In genomic region chr16:55893410-55894107, GRCm38 (mm10) we compare ENCODE assay signal across 11 mouse cellular contexts. TPM values are rescaled to one million over a fixed set of nuclear protein-coding genes. Genes with fewer than 3 reads are reported as not detected.
A peak's percentile ranks its signal among the peaks of the same experiment; 100 is the strongest.
DNase-seq lines count a peak whose midpoint lies in the region; ATAC-seq and TF ChIP-seq lines count a peak whose summit lies in the region.
"Had no signal": no experiment of that assay in that cellular context is flagged by ENCODE, and none has a peak within 500 bp of the region (broad histone marks: within the 10 kb centered on the region; RNA-seq: fewer than 3 reads in every experiment).

No protein-coding gene starts in this region.

- intact Hi-C loops in heart, postnatal 36 days (cut with DNase I) = no loop called here

- no peak for ATAC-seq in heart, embryonic 12.5 days (ENCODE audit: insufficient number of reproducible peaks, low FRiP score)
- no peak for ATAC-seq in midbrain, postnatal 0 days (ENCODE audit: low FRiP score)
- ATAC-seq: activated CD4-positive, CD25-positive, alpha-beta regulatory T cell, adult 4 months; inflammation-experienced regulatory T-cells, adult 6 months had no signal

- 29% methylated on average over 8 of the region's 8 CpGs for WGBS in heart, embryonic 12.5 days
- 62% methylated on average over 8 of the region's 8 CpGs for WGBS in spleen, adult 2 months
- WGBS in midbrain, postnatal 0 days = 86% methylated on average over 8 of the region's 8 CpGs

- no peak overlapping the region for H3K4me3 ChIP-seq in heart, embryonic 12.5 days
- H3K4me3 ChIP-seq in spleen, adult 2 months (ENCODE audit: extremely low read depth, insufficient read depth, insufficient read length) = peak overlapping the region; percentile 86; the same call in 1 of the 2 replicates
- H3K4me3 ChIP-seq in midbrain, postnatal 0 days (ENCODE audit: low read depth, low read length) = no peak overlapping the region

- TF ChIP-seq CTCF in spleen, adult 2 months (IDR thresholded peaks at IDR 0.05; ENCODE audit: extremely low read depth, insufficient read depth, insufficient read length, insufficient replicate concordance) = no peak
- no peak for TF ChIP-seq CTCF in midbrain, postnatal 0 days (IDR thresholded peaks at IDR 0.05)

- H3K36me3 ChIP-seq in heart, embryonic 12.5 days = peaks cover 8% of the 10 kb centered on the region
- H3K36me3 ChIP-seq in spleen, adult 2 months (ENCODE audit: control insufficient read depth, insufficient read depth, low read length) = peaks cover 6% of the 10 kb centered on the region
- no peaks in the 10 kb centered on the region for H3K36me3 ChIP-seq in midbrain, postnatal 0 days (ENCODE audit: insufficient read depth, low read length)

- DNase-seq in heart, postnatal 36 days = no peak
- no peak for DNase-seq in spleen, adult 2 months (ENCODE audit: low read depth in 1 of 2, low spot score in 2 of 2)
- no peak for DNase-seq in spleen, adult 18-20 months
- DNase-seq in kidney, postnatal 25 days = peak; percentile 18 to 53
- no peak for DNase-seq in midbrain, postnatal 0 days (ENCODE audit: low spot score)
- no peak for DNase-seq in cerebellum, adult 11 months
- DNase-seq in layer of hippocampus, adult 8-10 months (ENCODE audit: low spot score in 2 of 2) = no peak
- DNase-seq: thymus, adult 2 months had no signal

- peaks cover 26% of the 10 kb centered on the region for H3K4me1 ChIP-seq in heart, embryonic 12.5 days (replicated peaks)
- peaks cover 23% of the 10 kb centered on the region; the same call in 1 of the 2 replicates for H3K4me1 ChIP-seq in spleen, adult 2 months (ENCODE audit: control insufficient read depth, insufficient read depth, insufficient read length)
- peaks cover 9% of the 10 kb centered on the region; the same call in 1 of the 2 replicates for H3K4me1 ChIP-seq in midbrain, postnatal 0 days (ENCODE audit: insufficient read depth, low read length)

- no peaks in the 10 kb centered on the region for H3K9me3 ChIP-seq in heart, embryonic 12.5 days (replicated peaks)
- H3K9me3 ChIP-seq in midbrain, postnatal 0 days (ENCODE audit: low read length) = no peaks in the 10 kb centered on the region

- no peak overlapping the region for H3K27ac ChIP-seq in heart, embryonic 12.5 days (ENCODE audit: poor library complexity, severe bottlenecking)
- peak overlapping the region; percentile 95 for H3K27ac ChIP-seq in spleen, adult 2 months (ENCODE audit: insufficient read depth, low read length)
- no peak overlapping the region for H3K27ac ChIP-seq in midbrain, postnatal 0 days (ENCODE audit: low read depth, low read length)

- no peaks in the 10 kb centered on the region for H3K27me3 ChIP-seq in heart, embryonic 12.5 days (replicated peaks)
- no peaks in the 10 kb centered on the region for H3K27me3 ChIP-seq in spleen, adult 2 months (ENCODE audit: control insufficient read depth, insufficient read depth, low read length)
- H3K27me3 ChIP-seq in midbrain, postnatal 0 days (ENCODE audit: insufficient read depth, low read length) = no peaks in the 10 kb centered on the region

- no peak overlapping the region for H3K9ac ChIP-seq in heart, embryonic 12.5 days
- H3K9ac ChIP-seq in midbrain, postnatal 0 days (replicated peaks; ENCODE audit: low read length, poor library complexity, severe bottlenecking) = no peak overlapping the region

- TF ChIP-seq POLR2A in spleen, adult 2 months (IDR thresholded peaks at IDR 0.05; ENCODE audit: low read depth, low read length) = no peak

- H3K4me2 ChIP-seq in heart, embryonic 12.5 days = peak overlapping the region; percentile 94
- H3K4me2 ChIP-seq in midbrain, postnatal 0 days (ENCODE audit: low read depth, low read length, poor library complexity, severe bottlenecking) = peak overlapping the region; percentile 82

RNA-seq across cellular contexts. Expression of gene Nxpe3, which starts 1.5 kb away (rescaled TPM):
- polyA plus RNA-seq in heart, embryonic 12.5 days (2016; fragmentation: Nextera tagmentation; extraction: Ambion mirVana) = 0.66 and 0.74 TPM in 2 replicates
- total RNA-seq in heart, postnatal 36 days (2021) = under 1 TPM; 0.38 to 0.72 TPM
- 6.0 and 6.1 TPM in 2 replicates for polyA plus RNA-seq in spleen, adult 2 months (2012; rRNA removed)
- 2.0 and 2.7 TPM in 2 replicates for total RNA-seq in midbrain, postnatal 0 days (2014; rRNA removed)
- polyA plus RNA-seq in midbrain, postnatal 0 days (2015; fragmentation: Nextera tagmentation; extraction: Ambion mirVana) = 0.77 and 1.1 TPM in 2 replicates
- total RNA-seq in layer of hippocampus, adult 8-10 months (2022) = 10 to 100 TPM; 12.6 to 13.0 (median 12.8) TPM

RNA-seq across cellular contexts. Expression of gene Cep97, which starts 41.1 kb away (rescaled TPM):
- polyA plus RNA-seq in heart, embryonic 12.5 days (2016; fragmentation: Nextera tagmentation; extraction: Ambion mirVana) = 9.8 and 9.9 TPM in 2 replicates
- 1 to 10 TPM; 5.4 to 6.6 TPM for total RNA-seq in heart, postnatal 36 days (2021)
- polyA plus RNA-seq in spleen, adult 2 months (2012; rRNA removed) = 1.7 TPM in 2 replicates
- total RNA-seq in midbrain, postnatal 0 days (2014; rRNA removed) = 7.7 and 11.5 TPM in 2 replicates
- polyA plus RNA-seq in midbrain, postnatal 0 days (2015; fragmentation: Nextera tagmentation; extraction: Ambion mirVana) = 6.1 and 6.8 TPM in 2 replicates
- 10 to 100 TPM; 16.4 to 21.1 (median 18.9) TPM for total RNA-seq in layer of hippocampus, adult 8-10 months (2022)

RNA-seq across cellular contexts. Expression of gene Nfkbiz, which starts 54.9 kb away (rescaled TPM):
- polyA plus RNA-seq in heart, embryonic 12.5 days (2016; fragmentation: Nextera tagmentation; extraction: Ambion mirVana) = 3.1 and 3.3 TPM in 2 replicates
- 1 to 10 TPM; 2.4 TPM for total RNA-seq in heart, postnatal 36 days (2021)
- 16.6 and 21.5 TPM in 2 replicates for polyA plus RNA-seq in spleen, adult 2 months (2012; rRNA removed)
- 2.6 and 3.2 TPM in 2 replicates for total RNA-seq in midbrain, postnatal 0 days (2014; rRNA removed)
- polyA plus RNA-seq in midbrain, postnatal 0 days (2015; fragmentation: Nextera tagmentation; extraction: Ambion mirVana) = 0.96 and 1.3 TPM in 2 replicates
- 1 to 10 TPM; 6.2 to 7.2 (median 6.5) TPM for total RNA-seq in layer of hippocampus, adult 8-10 months (2022)

Comparison
In these comparisons a context has a peak if more than half of its experiments do, and no peak if none do; other contexts are left out.
1. DNase-seq: peak in kidney, postnatal 25 days (2 of 2); none in heart, postnatal 36 days (0 of 2), spleen, adult 2 months (0 of 2), spleen, adult 18-20 months (0 of 2), midbrain, postnatal 0 days (single experiment), cerebellum, adult 11 months (single experiment) and layer of hippocampus, adult 8-10 months (0 of 2).